Mouse (Mus musculus) lung, postnatal 0 days (tissue): ENCODE results near the gene Morc1.

ENCODE experiments used
- CTCF ChIP-seq: IDR thresholded peaks from 2 replicates; pipeline ENCODE4 v1.5.1; 2016; ENCODE audit warnings: antibody characterized with exemption, mild to moderate bottlenecking
- EP300 ChIP-seq: IDR thresholded peaks from 2 replicates; pipeline ENCODE4 v1.6.1; 2016; ENCODE audit warnings: antibody characterized with exemption, mild to moderate bottlenecking, control low read depth

DNA sequence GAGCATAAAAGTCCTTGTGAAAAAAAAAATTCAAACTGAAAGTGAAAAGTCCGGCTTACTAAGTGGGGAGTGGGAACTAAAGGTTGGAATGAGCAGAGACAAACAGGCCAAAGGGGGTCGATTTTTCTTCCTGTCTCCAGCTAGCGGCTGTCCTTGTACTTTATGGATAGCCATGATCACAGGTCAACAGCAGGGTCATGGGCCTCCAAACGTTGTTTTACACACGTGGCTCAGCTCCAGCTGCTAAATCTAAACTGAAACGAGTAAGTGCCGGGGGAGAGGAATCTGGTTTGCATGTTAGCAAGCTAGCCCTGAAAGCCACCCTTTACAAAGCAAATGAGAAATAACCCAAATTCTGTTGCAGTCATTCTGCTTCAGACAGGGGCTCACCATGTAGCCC is 21.5 kb upstream of the Morc1 start:
- TF ChIP-seq CTCF: no peak
- no peak for TF ChIP-seq EP300
